Mouse (Mus musculus) neural tube, embryonic 15.5 days (tissue): ENCODE results near the gene Lax1. TPM values are rescaled to one million over a fixed set of nuclear protein-coding genes. Genes with fewer than 3 reads are reported as not detected.
"Not testable (repeated sequence)": the region's sequence is repeated elsewhere in the genome, so short reads cannot be mapped to it uniquely, and the experiment has no call there.

Experiments used
- ATAC-seq: fragments of 200-750 bp; cut with Nextera tagmentation; 2 replicates; pipeline ENCODE4 v1.8.0; 2017; ENCODE audit warnings: mild to moderate bottlenecking, moderate TSS enrichment, moderate library complexity; ENCODE audit not compliant: low FRiP score
- H3K27ac ChIP-seq: fragments of 300-500 bp; sonication (generic); replicated peaks from 2 replicates; pipeline ENCODE4 v1.5.1; 2015; ENCODE audit warnings: mild to moderate bottlenecking, inconsistent platforms
- H3K27me3 ChIP-seq: fragments of 300-500 bp; sonication (generic); replicated peaks from 2 replicates; pipeline ENCODE4 v1.6.1; 2015; ENCODE audit warnings: inconsistent platforms
- H3K36me3 ChIP-seq: fragments of 300-500 bp; sonication (generic); 2 replicates; pipeline ENCODE4 v1.6.1; 2015; ENCODE audit warnings: inconsistent platforms
- H3K4me1 ChIP-seq: fragments of 300-500 bp; sonication (generic); 2 replicates; pipeline ENCODE4 v1.6.1; 2015; ENCODE audit warnings: inconsistent platforms
- H3K4me2 ChIP-seq: fragments of 300-500 bp; sonication (generic); 2 replicates; pipeline ENCODE4 v1.6.1; 2015; ENCODE audit warnings: inconsistent platforms, mild to moderate bottlenecking, moderate library complexity
- H3K4me3 ChIP-seq: fragments of 300-500 bp; sonication (generic); replicated peaks from 2 replicates; pipeline ENCODE4 v1.5.1; 2015; ENCODE audit warnings: mild to moderate bottlenecking, inconsistent platforms
- H3K9ac ChIP-seq: fragments of 300-500 bp; sonication (generic); replicated peaks from 2 replicates; pipeline ENCODE4 v1.6.1; 2015; ENCODE audit warnings: mild to moderate bottlenecking, inconsistent platforms
- H3K9me3 ChIP-seq: fragments of 300-500 bp; sonication (generic); replicated peaks from 2 replicates; pipeline ENCODE4 v1.6.1; 2016; ENCODE audit warnings: inconsistent platforms
- WGBS: fragments of 180-500 bp; shearing (Covaris S2); methylation state at CpG from one replicate; pipeline ENCODE4 v1.1.7; 2015; ENCODE audit warnings: mixed read lengths; 5-methylcytosine and 5-hydroxymethylcytosine counted together
- polyA plus RNA-seq: library from polyadenylated mRNA; unstranded; fragments of >200 nt; fragmentation: Nextera tagmentation; extraction: Ambion mirVana; gene quantifications from 2 replicates; pipeline ENCODE4 v1.2.1, GENCODE M21; 2015

Gene Lax1
- polyA plus RNA-seq, 1 experiment from 2014 or later, result 0.26 TPM

DNA sequence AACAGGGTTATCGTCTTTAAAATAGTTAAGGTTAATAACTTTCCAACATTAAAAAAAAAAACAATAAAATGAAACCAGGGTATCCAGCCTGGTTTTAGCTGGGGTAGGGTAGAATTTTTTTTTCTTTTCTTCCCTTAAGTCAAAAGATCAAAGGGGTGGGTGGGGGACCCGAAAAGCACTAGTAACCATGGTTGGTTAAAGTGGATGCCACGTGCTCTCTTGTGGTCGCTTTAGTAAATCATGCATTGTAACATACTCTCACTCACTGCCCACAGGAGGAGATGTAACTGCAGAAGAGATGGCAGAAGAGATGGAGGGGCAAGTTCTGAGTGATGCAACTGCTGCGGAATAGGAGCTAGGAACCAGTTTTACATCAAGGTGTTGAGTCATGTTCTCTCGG is 21.5 kb upstream of the Lax1 start:
- Histone ChIP-seq H3K9ac (no peak overlapping the region), H3K27ac (no peak overlapping the region), H3K9me3 (no peaks in the 10 kb centered on the region), H3K4me1 (no peaks in the 10 kb centered on the region; the same call in 1 of the 2 replicates), H3K4me2 (no peak overlapping the region), H3K36me3 (peaks cover 15% of the 10 kb centered on the region), H3K27me3 (no peaks in the 10 kb centered on the region), H3K4me3 (no peak overlapping the region)
- 51% methylated on average over 6 of the region's 6 CpGs for WGBS
- no peak for ATAC-seq

DNA sequence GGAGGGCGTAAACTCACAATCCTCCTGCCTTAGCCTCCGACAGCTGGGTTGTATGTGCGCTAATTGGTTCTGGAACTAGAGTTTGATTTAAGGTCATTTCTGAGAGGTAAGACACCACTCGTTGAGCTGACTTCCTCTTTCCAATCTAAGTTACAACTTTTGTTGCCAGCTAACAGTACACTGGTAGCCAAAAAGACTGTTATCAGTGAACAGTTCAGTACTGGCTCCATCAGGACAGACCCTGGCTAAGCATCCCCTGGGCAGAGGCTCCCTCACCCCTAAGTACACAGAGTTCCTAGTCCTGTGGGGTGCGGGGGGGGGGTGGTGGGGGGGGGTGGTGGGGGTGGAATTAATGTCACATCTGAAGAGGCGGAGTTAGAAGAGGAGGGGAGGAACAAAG is 21.0 kb upstream of the Lax1 start:
- Histone ChIP-seq H3K9ac (no peak overlapping the region), H3K4me3 (no peak overlapping the region), H3K27me3 (no peaks in the 10 kb centered on the region), H3K36me3 (peaks cover 17% of the 10 kb centered on the region), H3K4me2 (no peak overlapping the region), H3K27ac (no peak overlapping the region), H3K4me1 (no peaks in the 10 kb centered on the region; the same call in 1 of the 2 replicates), H3K9me3 (no peaks in the 10 kb centered on the region)
- 59% methylated on average over 5 of the region's 6 CpGs for whole genome bisulfite sequencing
- ATAC-seq, result no peak

DNA sequence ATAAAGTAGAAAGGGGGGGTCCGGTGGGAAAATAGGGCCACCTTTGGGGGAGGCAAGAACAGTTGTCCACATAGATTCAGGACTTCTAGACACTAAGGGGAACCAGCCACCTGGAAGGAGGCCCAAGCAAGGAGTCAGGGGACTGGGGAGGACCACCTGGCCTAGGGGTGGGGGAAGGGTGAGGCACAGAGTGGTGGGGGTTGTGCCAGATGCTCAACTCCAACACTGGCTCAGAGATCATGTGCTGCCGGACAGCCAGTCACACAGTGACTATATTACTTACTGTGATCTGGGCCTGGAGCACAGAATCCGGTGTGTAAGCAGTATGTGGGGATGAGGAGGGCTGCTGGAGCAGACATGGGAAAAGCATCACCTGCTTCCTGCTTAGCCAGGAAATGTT is 19.4 kb upstream of the Lax1 start:
- Histone ChIP-seq H3K4me2 (no peak overlapping the region), H3K36me3 (peaks cover 17% of the 10 kb centered on the region), H3K4me1 (no peaks in the 10 kb centered on the region; the same call in 1 of the 2 replicates), H3K9me3 (no peaks in the 10 kb centered on the region), H3K27me3 (no peaks in the 10 kb centered on the region), H3K4me3 (no peak overlapping the region), H3K27ac (no peak overlapping the region), H3K9ac (no peak overlapping the region)
- no peak for ATAC-seq
- 78% methylated on average over 3 of the region's 3 CpGs for WGBS

DNA sequence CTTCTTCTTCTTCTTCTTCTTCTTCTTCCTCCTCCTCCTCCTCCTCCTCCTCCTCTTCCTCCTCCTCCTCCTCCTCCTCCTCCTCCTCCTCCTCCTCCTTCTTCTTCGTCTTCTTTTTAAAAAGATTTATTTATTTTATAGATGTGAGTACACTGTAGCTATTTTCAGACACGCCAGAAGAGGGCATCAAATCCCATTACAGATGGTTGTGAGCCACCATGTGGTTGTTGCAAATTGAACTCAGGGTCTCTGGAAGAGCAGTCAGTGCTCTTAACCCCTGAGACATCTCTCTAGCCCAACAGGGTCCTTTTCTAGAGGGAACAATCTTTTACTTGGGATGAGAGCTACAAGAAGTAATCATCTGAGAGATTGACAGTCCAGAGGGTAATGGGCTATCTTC is 11.9 kb upstream of the Lax1 start:
- not testable (repeated sequence) for H3K27ac ChIP-seq, ATAC-seq
- WGBS, result 27% methylated on average over 1 of the region's 2 CpGs

DNA sequence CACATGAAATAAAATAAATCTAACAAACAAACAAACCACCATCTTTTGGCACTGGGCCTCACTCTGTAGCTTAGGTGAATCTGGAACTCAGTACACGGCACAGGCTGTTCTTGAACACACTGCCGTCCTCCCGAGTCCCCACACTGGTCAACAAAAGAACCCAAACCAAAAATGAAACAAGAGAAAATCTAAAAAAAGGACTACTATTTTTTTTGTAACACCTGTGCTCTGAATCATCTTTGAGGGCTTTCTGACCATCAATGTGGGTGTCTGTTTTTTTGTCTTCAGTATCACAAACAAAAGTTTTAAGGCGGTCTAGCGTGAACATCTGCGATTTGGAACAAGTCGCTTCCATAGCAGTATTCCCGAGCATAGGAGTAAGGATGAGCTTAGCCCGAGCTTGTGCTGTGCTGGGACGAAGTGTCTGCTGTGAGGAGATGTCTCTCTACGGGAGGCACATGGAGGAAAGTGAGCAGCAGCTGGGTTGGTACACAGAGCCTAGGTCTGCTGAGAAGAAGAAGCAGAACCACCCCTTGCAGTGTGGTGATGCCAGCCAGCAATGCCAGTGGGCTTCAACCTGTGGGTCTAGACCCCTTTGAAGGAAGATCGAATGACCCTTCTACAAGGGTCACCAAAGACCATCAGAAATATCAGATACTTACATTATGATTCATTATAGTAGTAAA is 8.2 kb upstream of the Lax1 start:
- H3K36me3 ChIP-seq, result no peaks in the 10 kb centered on the region
- no peak overlapping the region for H3K4me3 ChIP-seq
- no peaks in the 10 kb centered on the region for H3K27me3 ChIP-seq
- H3K27ac ChIP-seq, result no peak overlapping the region
- 93% methylated on average over 12 of the region's 12 CpGs for WGBS
- H3K4me1 ChIP-seq, result no peaks in the 10 kb centered on the region
- H3K9ac ChIP-seq, result no peak overlapping the region
- no peaks in the 10 kb centered on the region for H3K9me3 ChIP-seq
- no peak overlapping the region for H3K4me2 ChIP-seq
- ATAC-seq, result no peak

More for the DNA sequence above, 11.9 kb upstream of the Lax1 start:
- H3K36me3 ChIP-seq, H3K4me2 ChIP-seq, H3K27me3 ChIP-seq, H3K4me3 ChIP-seq, H3K9me3 ChIP-seq, H3K4me1 ChIP-seq, H3K9ac ChIP-seq: not testable (repeated sequence)

- no peak overlapping the region for H3K9ac ChIP-seq
- H3K9me3 ChIP-seq, result no peaks in the 10 kb centered on the region
- no peak overlapping the region for H3K4me2 ChIP-seq
- ATAC-seq, result no peak
- no peaks in the 10 kb centered on the region for H3K36me3 ChIP-seq
- H3K27ac ChIP-seq, result no peak overlapping the region
- no peak overlapping the region for H3K4me3 ChIP-seq
- no peaks in the 10 kb centered on the region for H3K4me1 ChIP-seq
- H3K27me3 ChIP-seq, result no peaks in the 10 kb centered on the region
- 45% methylated on average over 7 of the region's 7 CpGs for WGBS
Measured at GRCm38 (mm10) chr1:133695901-133696300, 6.0 kb upstream of the Lax1 start.

- Histone ChIP-seq H3K4me3 (no peak overlapping the region), H3K36me3 (no peaks in the 10 kb centered on the region), H3K9me3 (no peaks in the 10 kb centered on the region), H3K4me2 (no peak overlapping the region), H3K9ac (no peak overlapping the region), H3K4me1 (no peaks in the 10 kb centered on the region), H3K27ac (no peak overlapping the region), H3K27me3 (no peaks in the 10 kb centered on the region)
- 89% methylated on average over 1 of the region's 1 CpGs for WGBS
- no peak for ATAC-seq
Measured at GRCm38 (mm10) chr1:133694876-133695275, 5.0 kb upstream of the Lax1 start.

GRCm38 (mm10) chr1:133694301-133694700 is 4.4 kb upstream of the Lax1 start:
- WGBS, result 9% methylated on average over 1 of the region's 1 CpGs
- H3K9me3 ChIP-seq, result no peaks in the 10 kb centered on the region
- no peaks in the 10 kb centered on the region for H3K27me3 ChIP-seq
- no peaks in the 10 kb centered on the region for H3K4me1 ChIP-seq
- H3K4me2 ChIP-seq, result no peak overlapping the region
- no peak overlapping the region for H3K27ac ChIP-seq
- H3K36me3 ChIP-seq, result no peaks in the 10 kb centered on the region
- no peak overlapping the region for H3K4me3 ChIP-seq
- H3K9ac ChIP-seq, result no peak overlapping the region
- ATAC-seq, result no peak

- Histone ChIP-seq H3K4me3 (no peak overlapping the region), H3K9ac (no peak overlapping the region), H3K9me3 (no peaks in the 10 kb centered on the region), H3K36me3 (no peaks in the 10 kb centered on the region), H3K27ac (no peak overlapping the region), H3K27me3 (no peaks in the 10 kb centered on the region), H3K4me2 (no peak overlapping the region), H3K4me1 (no peaks in the 10 kb centered on the region)
- 75% methylated on average over 11 of the region's 11 CpGs for WGBS
- no peak for ATAC-seq
Measured at GRCm38 (mm10) chr1:133693536-133694114, 3.7 kb upstream of the Lax1 start.

GRCm38 (mm10) chr1:133692195-133692594 is 2.3 kb upstream of the Lax1 start:
- H3K4me2 ChIP-seq, result no peak overlapping the region
- no peak for ATAC-seq
- H3K9ac ChIP-seq, result no peak overlapping the region
- no peaks in the 10 kb centered on the region for H3K27me3 ChIP-seq
- WGBS, result 49% methylated on average over 4 of the region's 4 CpGs
- H3K9me3 ChIP-seq, result no peaks in the 10 kb centered on the region
- H3K36me3 ChIP-seq, result no peaks in the 10 kb centered on the region
- H3K4me1 ChIP-seq, result no peaks in the 10 kb centered on the region
- H3K27ac ChIP-seq, result no peak overlapping the region
- no peak overlapping the region for H3K4me3 ChIP-seq

- no peak overlapping the region for H3K27ac ChIP-seq
- H3K4me2 ChIP-seq, result no peak overlapping the region
- H3K4me1 ChIP-seq, result no peaks in the 10 kb centered on the region
- no peaks in the 10 kb centered on the region for H3K36me3 ChIP-seq
- H3K27me3 ChIP-seq, result no peaks in the 10 kb centered on the region
- no peak for ATAC-seq
- H3K9ac ChIP-seq, result no peak overlapping the region
- no peaks in the 10 kb centered on the region for H3K9me3 ChIP-seq
- 94% methylated on average over 6 of the region's 6 CpGs for WGBS
- no peak overlapping the region for H3K4me3 ChIP-seq
Measured at GRCm38 (mm10) chr1:133691046-133691445, 1.1 kb upstream of the Lax1 start.

DNA sequence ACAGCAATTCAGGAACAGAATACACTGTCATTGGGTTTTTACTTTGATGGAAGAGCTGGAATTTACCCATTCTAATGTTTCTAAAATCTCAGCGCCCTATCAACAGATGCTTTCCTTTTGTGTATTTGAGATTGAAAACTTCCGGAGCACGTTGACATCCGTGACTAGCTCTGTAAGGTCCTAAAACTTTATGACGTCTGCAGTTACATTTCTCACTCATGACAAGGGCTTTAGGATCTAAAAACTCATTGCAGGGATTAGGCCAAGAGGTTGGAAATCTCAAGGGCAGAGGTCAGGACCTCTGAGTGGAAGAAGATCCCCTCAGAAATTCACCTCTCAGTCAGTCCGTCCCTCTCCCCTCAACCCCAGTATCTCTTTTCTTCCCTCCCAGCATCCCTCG is 1.6 kb downstream of the Lax1 start:
- H3K36me3 ChIP-seq, result no peaks in the 10 kb centered on the region
- H3K9ac ChIP-seq, result no peak overlapping the region
- no peak overlapping the region for H3K4me2 ChIP-seq
- 66% methylated on average over 7 of the region's 7 CpGs for WGBS
- no peaks in the 10 kb centered on the region for H3K9me3 ChIP-seq
- H3K27me3 ChIP-seq, result no peaks in the 10 kb centered on the region
- H3K4me3 ChIP-seq, result no peak overlapping the region
- ATAC-seq, result no peak
- no peaks in the 10 kb centered on the region for H3K4me1 ChIP-seq
- H3K27ac ChIP-seq, result no peak overlapping the region
